Mouse (Mus musculus): Measurements from ENCODE around the gene Guca1a. TPM values are rescaled to one million over a fixed set of nuclear protein-coding genes. Genes with fewer than 3 reads are reported as not detected.
"Not testable (repeated sequence)": the region's sequence is repeated elsewhere in the genome, so short reads cannot be mapped to it uniquely, and the experiment has no call there.

Gene Guca1a
- total RNA-seq (2022): 1 to 10 TPM; 3.0 to 4.5 (median 3.4) TPM

DNA sequence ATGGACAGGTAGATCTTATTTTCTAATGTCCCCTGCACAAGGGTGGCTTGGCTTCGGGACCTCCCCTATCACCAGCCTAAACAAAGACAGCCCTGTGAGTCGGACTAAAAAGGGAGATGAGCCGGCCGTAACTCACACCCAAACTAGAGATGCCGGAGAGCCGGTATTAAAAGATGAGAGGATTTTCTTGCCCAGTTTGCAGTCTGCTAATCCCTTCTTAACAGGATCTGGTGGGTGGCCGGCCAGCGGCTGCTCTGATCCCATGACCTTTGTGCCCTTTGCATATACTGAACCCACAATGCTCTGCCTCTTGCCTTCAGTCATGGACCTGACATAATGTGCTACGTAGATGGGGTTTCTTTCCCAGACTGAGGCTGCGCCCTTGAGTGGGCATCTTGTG, at the start of gene Guca1a:
Guca1a (minus strand) TSS at position 134 of the 400 bp plus-strand sequence.
- DNase-seq: no peak

DNA sequence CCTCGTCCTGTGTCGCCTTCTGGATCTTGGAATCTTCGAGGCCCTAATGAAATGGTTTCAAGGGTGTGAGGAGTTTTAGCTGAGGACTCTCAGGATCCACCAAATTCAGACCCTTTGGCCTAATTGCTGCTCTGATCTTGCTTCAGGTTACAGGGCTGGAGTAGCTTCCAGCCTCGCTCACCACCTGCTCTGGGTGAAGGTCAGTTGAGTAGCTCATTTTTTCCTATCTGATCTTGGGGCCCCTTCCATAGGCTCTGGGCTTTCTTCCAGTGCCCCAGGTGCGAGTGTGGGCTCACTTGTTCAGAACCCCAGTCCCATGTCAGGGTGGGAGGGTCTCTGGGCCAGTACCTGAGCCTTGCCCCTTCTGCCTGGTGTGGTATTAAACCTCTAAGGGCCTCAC, 49.0 kb upstream of the Guca1a start:
- DNase-seq: no peak

DNA sequence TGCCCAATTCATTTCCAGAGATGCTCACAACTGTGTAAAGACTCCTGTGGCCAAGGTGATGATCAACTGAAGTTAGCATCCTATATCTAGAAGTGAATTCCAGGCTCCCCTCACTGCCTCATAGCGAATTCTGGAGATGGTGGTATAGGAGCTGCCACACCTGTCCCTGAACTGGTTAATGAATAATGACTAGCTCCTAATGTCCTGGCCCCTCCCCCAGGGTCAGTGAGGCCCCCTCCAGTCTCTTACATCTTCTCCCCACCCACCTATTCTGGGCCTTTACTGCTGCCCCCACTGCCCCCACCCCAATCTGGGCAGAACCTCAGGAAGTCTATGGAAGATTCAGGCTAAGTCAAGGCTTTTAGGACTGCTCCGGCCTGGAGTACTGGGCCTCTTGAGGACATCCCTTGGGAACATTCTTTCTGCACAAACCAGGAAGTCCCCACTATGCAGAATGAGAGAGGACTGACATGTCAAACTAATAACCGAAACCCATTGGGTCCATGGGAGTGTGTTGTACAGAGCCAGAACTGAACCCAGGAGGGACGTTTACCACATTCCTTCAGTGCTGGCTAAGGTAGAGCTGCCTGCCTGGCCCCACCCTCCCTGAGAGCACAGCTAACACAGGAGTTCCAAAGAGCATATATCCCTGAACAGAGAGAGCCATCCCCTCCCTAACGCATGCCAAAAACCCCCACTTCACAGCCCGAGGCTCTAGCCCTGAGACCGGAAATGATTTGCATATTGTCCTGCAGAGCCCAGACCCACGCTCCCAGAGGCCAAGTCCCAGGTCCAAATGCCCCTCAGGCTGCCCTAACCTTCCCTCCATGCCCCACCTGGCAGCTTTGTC, 48.4 kb upstream of the Guca1a start:
- no peak for DNase-seq

DNA sequence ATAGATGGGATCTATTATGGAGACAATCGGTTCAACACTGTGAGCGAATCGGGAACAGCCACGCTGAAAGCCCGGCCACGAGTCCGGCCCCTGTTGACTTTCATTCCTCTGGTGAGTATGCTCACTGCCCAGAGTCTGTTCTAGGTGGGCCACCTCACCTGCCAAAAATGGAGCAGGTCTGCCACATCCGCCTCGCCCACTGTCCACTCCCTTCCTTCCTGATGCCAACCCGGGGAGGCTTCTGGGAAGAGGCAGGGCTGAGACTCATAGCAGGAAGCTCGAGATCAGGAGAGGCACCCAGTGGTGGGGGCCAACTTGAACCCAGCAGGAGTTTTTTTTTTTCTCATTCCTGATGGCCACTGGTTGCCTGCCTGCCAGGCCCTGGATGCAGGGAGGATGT, 46.2 kb upstream of the Guca1a start:
- no peak for DNase-seq

DNA sequence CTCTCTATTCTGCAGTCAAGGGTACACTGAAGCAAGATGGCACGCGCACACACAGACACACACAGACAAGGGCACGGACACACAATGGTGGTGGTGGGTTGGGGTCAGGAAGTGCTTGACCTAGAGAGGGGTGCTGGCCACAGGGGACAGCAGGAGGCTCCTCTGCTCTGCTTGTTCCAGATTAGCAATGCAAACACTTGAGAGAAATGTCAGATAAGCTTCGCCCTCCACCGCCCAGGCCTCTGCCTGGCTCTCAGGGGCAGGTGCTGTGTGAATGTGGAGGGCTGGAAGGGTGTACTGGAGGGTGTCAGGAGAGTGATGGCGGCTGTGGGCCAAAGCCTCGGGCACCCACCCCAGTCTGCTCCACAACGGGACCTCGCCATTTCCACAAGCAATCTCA, 45.6 kb upstream of the Guca1a start:
- DNase-seq: no peak

DNA sequence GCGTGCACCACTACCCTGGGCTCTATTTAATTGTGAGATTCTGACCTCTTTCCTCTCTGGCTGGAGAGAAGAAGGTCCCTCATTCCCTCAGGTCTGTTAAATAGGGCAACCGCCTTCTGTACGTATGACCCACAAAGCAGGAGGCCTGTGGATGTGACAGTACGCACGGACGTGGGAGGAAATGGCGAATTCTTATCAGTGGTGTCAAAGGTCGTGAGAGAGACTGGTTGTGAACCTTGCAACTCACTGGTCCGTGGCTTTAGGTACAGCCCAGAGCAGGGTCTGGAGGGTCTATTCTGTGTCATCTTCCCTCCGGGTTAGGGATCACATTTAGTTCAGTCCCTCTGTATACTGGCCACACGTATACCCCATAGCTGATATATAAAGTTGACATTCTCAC, 45.1 kb upstream of the Guca1a start:
- no peak for DNase-seq

DNA sequence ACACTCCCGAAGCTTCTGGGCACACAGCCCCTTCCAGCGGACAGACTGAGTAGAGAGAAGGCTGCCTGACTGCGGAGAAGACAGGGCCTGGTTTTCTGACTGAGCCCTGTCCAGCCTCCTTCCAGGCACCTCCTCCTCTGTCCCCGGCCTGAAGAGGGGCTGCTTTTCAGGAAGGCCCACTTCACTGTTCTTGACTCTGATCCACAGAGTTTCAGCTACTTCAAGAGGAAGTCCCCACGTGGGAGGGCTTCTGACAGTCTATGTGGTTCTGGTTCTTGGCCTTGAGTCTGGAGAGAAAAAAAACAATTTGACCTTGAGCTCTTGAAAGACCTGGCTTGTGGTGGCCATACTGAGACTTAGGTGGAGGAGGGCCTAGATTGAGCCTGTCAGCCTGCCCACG, 43.7 kb upstream of the Guca1a start:
- no peak for DNase-seq

DNA sequence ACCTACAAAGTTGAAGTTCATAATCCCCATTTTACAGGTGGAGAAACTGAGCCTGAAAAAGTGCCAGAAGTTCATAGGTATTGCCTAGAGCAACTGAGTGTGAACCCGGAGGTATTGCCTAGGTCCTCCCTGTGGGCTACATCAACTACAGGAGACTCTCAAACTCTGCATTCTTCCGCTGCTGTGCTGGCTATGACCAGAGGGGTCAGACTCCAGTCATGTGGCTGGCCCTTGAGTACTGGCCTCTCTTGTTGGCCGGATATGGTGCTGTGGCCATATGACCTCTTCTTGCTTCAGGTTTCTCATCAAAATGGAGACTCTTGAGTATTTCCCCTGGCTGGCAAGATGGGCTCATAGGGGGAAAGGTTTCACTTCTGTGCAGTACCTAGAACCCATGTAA, 41.9 kb upstream of the Guca1a start:
- DNase-seq: no peak

DNA sequence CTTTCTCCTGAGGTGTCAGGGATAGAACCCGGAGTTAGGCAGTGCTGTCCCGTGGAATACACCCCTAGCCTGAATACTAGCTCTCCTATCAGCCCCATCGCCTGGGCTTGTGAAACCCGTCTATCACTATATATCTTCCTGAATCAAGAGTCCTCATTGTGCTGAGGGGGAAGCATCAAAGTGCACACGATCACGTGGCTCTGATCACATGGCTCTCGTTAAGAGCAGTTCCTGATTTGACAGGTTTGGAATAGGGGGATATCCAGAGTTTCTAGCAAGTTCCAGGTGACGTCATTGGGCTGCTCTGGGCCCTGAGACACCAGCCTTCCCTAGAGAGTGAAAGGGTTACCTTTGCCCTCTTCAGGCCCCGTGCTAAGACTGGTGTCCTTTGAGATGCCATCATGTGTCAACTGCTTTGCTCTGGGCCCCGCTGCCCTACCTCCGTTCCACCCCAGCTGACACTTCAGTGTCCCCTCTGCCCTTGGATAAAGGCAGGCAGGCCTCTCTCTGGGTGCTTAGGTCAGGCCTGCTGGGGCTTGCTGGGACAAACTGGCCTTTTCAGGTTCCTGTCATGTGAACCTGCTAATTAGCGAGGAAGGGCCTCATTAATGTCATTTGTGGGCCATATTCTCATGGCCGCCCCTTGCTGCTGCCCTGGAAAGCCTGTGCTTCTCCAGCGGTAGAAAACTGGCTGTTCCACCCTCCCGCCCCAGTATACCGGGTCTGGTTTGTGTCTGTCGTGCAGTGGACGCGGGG, 41.1 kb upstream of the Guca1a start:
- DNase-seq: no peak

DNA sequence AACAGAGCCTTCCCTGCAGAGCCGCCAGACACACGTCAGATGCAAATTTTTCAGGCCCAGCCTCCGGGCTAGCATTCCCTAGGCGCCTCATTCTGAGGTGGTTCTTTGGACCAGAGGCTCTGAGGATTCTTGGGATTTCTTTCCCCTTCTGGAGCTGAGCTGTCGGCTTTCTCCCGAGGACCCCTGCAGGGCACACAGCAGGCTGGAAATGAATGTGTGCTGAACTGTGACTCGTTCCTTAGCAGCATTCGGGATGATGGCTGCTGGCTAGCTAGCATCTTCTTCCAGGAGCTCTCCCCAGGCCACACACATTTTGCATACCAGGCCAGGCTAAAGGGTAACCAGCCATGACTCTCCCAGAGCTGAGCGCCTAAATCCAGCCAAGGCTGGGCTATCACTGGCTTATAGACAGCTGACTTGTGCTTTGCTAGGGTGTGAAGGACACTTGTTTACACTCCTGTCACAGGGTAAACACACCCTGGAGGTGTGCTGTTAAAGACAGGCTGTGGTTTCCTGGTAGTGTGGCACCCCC, 40.0 kb upstream of the Guca1a start:
- DNase-seq: no peak

DNA sequence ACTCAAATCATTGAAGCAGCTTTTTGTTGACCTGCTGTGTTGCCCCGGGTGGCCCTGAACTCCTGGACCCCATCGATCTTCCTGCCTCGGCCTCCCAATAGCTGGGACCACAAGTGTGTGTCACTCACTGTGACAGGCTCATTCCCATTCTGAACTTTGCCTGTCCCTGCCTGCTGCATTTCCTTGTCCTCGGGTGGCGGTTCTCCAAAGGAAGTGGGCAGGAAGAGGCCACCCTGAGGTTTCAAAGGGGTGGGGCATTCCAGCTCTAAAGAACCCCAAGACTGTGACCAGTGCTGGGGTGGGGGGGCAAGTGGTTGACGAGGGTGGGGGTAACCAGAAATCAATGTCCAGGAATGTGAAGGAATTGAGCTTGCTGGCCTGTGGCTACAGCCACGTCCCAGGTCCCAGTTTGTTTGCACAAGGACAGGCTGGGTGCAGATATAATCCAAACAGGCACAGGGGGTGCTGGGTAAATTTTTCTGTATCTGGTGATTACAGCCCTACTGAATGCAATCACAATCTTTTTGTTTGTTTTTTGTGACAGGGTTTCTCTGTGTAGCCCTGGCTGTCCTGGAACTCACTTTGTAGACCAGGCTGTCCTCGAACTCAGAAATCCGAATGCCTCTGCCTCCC, 39.1 kb upstream of the Guca1a start:
- DNase-seq: no peak

DNA sequence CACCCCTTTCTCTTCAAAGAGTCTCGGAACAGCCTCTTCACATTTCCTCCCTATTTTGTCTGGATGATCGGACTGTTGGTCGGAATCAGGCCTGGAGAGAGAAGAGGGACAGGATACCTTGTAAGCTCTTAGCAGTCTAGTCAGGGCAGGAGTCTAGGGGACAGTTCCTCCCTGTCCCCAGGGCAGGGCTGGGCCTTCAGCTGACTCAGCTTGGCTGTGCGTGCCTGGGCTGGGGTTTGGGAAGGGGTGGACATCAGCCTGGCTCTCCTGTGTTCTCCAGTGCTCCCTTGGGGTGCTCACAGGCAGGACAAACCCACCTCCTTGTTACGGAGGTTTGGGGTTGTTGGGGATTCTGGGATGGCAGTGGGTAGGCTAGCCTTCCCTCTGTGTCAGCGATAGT, 38.2 kb upstream of the Guca1a start:
- DNase-seq: no peak

DNA sequence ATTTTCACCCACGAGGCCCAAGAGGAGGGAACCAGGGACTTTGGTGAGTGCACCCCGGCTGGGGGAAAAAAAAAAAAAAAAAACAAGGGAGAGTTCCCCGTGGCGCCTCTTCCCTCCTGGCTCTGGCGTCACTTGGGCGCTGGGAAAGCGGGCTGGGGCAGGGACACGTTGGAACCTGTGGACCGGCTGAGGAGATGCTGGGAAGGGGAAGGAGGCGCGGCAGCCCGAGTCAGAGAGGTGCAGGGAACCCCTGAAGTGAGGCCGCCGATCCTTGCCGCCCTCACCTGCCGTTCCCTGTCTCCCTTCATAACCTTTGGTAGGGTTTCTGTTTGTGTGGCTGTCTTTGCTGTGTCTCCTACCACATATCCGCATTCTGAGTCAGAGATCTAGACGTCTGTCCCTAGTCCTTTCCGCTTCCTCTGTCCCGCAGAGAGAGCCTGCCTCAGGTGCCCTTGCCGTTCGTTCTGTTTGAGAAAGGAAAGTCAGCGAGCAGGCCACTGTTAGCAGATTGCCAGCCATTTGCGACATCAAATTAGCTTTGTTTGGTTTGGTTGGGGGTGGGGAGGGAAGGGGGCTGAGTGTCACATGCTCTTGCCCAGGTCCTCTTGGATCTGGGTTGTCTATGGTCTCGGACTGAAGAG, 36.6 kb upstream of the Guca1a start, which contains the start of gene 1700001C19Rik:
1700001C19Rik (minus strand) TSS at position 470 of the 641 bp plus-strand sequence.
- DNase-seq: no peak

DNA sequence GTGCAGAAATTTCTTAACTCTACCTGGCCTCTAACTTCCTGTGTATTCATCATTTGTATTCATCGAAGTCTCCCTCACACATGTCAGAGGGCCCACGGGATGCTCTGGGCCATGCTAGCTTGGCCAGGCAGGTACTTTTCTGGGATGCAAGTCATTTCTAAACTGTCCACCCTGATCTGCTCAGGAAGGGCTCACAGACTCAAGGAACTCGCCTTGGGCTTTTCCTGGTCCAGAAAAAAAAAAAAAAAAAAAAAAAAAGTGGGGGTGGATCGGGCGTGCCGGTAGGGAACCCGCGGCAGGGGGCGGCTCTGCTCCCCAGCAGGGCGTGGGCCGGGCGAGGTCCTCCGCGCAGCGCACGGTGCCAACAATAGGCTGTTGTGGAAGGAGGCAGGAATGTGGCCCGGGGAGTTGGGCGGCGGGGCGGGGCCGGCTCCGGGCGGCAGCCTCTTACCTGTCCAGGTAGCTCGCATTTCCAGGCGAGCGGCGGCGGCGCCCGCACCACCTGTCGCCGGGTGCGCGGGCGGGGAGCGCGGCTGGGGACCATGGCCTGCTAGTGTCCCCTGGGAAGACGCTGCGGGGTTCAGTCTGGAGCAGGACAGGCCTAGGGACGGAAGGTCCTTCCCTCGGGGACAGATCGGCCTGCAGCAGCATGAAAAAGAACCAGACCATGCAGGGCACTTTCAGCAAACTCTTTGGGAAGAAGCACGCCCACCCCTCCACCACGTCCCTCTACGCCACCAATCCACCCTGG, 35.9 kb upstream of the Guca1a start, which contains the start of gene AI661453:
AI661453 (plus strand) TSS at position 460 of the 751 bp plus-strand sequence.
- no peak for DNase-seq

DNA sequence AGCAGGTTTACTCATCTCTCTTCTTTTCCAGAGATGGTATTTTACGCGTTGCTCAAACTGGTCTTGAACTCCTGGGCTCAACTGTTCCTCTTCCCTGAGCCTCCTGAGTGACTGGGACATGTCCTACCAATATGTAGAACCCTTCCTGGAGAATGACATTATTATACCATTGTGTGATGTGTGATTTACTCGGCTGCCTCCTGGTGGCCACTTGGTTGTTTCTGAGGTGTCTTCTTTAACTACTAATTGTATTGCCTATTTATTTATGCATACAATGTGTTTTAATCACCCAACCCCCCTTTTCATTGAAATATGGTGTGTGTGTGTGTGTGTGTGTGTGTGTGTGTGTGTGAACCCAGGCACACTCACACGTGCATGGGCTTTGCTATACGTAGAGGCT, 30.4 kb upstream of the Guca1a start:
- no peak for DNase-seq

DNA sequence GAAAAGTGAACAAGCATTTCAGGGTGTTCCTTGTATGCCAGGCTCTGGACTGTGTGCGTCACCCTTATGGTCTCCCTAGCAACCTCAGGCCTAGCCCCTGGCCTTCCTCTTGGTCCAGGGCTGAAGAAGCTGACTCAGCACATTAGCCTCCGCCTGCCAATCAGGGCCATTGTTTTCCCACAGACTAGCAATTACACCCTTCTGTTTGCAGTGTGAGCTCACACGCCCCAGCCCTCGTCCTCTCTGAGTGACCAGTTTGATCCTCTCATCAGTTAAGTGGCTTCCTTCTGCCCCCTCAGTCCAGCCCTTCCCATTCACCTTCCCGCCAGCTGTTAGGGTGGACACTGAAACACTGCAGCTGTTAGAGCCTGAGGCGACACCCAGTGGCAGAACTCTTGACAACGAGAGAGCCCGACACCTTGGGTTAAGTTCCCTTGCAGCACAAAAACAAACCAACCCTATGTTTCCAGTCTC, 28.5 kb upstream of the Guca1a start:
- DNase-seq: no peak

DNA sequence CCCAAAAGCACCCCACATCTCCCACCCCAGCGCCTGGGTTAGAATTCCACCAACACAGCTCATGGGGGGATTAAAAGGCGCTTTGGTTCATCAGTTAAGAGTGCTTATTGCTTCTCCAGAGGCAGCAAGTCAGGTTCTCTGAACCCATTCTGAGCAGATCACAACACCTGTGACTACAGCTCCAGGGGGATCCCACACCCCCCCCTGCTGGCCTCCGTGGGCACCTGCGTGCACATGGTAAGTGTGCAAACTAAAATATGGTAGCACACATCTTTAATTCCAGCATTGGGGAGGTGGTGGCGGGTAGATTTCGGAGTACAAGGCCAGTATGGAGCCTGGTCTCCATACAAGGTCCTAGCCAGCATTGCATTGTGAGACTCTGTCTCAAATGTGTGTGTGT, 26.9 kb upstream of the Guca1a start:
- DNase-seq: no peak

DNA sequence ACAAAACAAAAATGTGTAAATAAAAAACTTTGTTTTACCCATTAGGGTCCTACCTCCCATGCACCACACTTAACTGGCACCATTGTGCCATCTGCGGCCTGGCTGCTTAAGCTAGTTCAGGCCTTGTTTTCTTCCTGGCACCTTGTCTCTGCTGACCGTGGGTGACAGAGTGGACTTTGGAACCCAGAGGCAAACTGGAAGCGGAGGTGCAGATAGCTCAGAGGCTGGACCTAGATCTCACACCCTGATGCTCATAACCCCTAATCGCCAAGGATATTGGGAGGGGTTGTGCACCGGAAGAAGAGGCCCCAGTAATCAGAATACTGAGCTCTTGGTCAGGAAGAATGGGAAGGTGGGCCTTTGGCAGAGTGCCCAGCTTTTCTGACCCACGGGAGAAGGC, 23.8 kb upstream of the Guca1a start:
- no peak for DNase-seq

DNA sequence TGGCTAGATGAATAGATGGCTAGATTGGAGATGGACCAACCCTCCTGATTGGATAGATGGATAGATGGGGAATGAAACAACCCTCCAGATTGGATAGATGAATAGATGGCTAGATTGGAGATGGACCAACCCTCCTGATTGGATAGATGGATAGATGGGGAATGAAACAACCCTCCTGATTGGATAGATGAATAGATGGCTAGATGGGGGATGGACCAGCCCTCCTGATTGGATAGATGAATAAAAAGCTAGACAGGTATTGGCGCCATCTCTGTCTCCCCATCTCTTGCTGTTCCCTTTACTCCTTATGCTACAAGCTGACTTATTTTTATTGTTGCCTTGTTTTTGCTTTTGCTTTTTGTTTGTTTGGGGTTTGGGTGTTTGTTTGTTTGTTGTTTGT, 22.2 kb upstream of the Guca1a start:
- not testable (repeated sequence) for DNase-seq

DNA sequence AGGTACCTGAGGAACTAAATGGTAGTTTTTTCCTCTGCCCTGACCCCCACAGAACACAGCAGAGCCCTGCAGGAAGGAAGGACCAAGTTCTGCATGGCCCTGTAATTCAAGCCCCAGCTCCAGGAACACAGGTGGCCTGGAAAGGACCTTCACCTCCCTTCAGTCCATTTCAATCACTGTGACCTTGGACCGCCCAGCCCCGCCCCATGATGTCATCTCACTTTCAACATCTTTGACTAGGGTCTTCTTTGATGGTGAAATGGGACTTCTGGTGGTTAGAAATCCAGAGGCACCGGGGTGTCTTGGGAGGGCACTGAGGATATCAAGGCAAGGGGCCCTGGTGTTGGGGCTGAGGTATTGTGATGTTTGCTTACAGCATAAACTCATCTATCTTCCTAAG, 21.2 kb upstream of the Guca1a start:
- DNase-seq: no peak

DNA sequence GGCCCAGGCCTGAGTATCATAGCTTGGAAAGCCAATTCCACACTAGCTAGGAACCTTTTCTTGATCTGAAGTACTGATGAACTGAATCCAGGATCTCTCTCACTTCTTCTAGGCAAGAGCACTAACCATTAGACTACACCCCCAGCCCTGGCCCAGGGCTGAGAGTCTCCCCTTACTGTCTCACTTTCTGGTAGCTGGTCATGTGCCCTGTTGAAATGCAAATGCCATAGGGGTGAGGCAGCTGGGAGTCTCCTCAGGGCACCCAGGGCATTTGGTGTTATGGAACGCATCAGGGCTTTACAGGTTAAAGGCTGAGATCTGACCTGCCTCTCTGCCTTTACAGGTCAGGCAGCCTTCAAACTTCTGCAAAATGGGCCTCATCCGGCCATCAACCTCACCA, 19.8 kb upstream of the Guca1a start:
- no peak for DNase-seq

Measured in adrenal gland, adult 8-10 months (tissue).